Mouse (Mus musculus) testis, postnatal 14 days (tissue): ENCODE measurements around the gene Zfp986.
A peak's percentile ranks its signal among the peaks of the same experiment; 100 is the strongest.
"Not testable (repeated sequence)": the region's sequence is repeated elsewhere in the genome, so short reads cannot be mapped to it uniquely, and the experiment has no call there.

Experiments used
- DNase-seq: peaks from one replicate; pipeline ENCODE4 v3.0.0; 2021; ENCODE audit warnings: low spot score

The Zfp986 gene

GRCm38 (mm10) chr4:145868494-145868893 lies at the start of gene Zfp986:
Gene Zfp986, plus strand, starts transcription at chr4:145868794.
- DNase-seq, result not testable (repeated sequence)

GRCm38 (mm10) chr4:145819946-145820345 lies 48.6 kb upstream of the Zfp986 start:
- not testable (repeated sequence) for DNase-seq

- DNase-seq, result not testable (repeated sequence)
Measured at GRCm38 (mm10) chr4:145825606-145826005, 43.0 kb upstream of the Zfp986 start.

GRCm38 (mm10) chr4:145831328-145832062 lies 37.1 kb upstream of the Zfp986 start:
- not testable (repeated sequence) for DNase-seq

- DNase-seq, result peak; percentile 57
Measured at GRCm38 (mm10) chr4:145836300-145836862, 32.2 kb upstream of the Zfp986 start.

- DNase-seq, result peak; percentile 62
Measured at GRCm38 (mm10) chr4:145836863-145837440, 31.6 kb upstream of the Zfp986 start.

GRCm38 (mm10) chr4:145846793-145847192 lies 21.8 kb upstream of the Zfp986 start:
- not testable (repeated sequence) for DNase-seq

- not testable (repeated sequence) for DNase-seq
Measured at GRCm38 (mm10) chr4:145848183-145848890, 20.3 kb upstream of the Zfp986 start.

- DNase-seq, result not testable (repeated sequence)
Measured at GRCm38 (mm10) chr4:145848891-145849214, 19.7 kb upstream of the Zfp986 start.

GRCm38 (mm10) chr4:145851421-145851820 lies 17.2 kb upstream of the Zfp986 start:
- DNase-seq, result not testable (repeated sequence)

GRCm38 (mm10) chr4:145863872-145864271 lies 4.7 kb upstream of the Zfp986 start:
- not testable (repeated sequence) for DNase-seq
